Mouse (Mus musculus) lung, postnatal 4 days (tissue): ENCODE data around the gene Atad3a.
A peak's percentile ranks its signal among the peaks of the same experiment; 100 is the strongest.

Source experiments
- DNase-seq, 2 experiments: peaks; one replicate each; pipeline ENCODE4 v3.0.0; 2021

The Atad3a gene

GRCm38 (mm10) chr4:155738262-155738661, 22.6 kb downstream of the Atad3a start:
- DNase-seq: no peak

- no peak for DNase-seq
Measured at GRCm38 (mm10) chr4:155736421-155736820, 24.5 kb downstream of the Atad3a start.

- no peak for DNase-seq
Measured at GRCm38 (mm10) chr4:155735788-155736187, 25.1 kb downstream of the Atad3a start.

- peak; percentile 42 to 61 for DNase-seq
Measured at GRCm38 (mm10) chr4:155734951-155735702, 25.8 kb downstream of the Atad3a start.

GRCm38 (mm10) chr4:155734350-155734941, 26.4 kb downstream of the Atad3a start, which contains the start of gene Tmem240:
Tmem240 (plus strand) TSS chr4:155734800.
- peak; percentile 91 to 95 for DNase-seq

- DNase-seq: no peak
Measured at GRCm38 (mm10) chr4:155733267-155733666, 27.6 kb downstream of the Atad3a start.

GRCm38 (mm10) chr4:155727993-155728392, 32.9 kb downstream of the Atad3a start:
- no peak for DNase-seq

GRCm38 (mm10) chr4:155721668-155722083, 39.2 kb downstream of the Atad3a start:
- peak in 1 of 2 experiments; percentile 34 for DNase-seq

- no peak for DNase-seq
Measured at GRCm38 (mm10) chr4:155710521-155711252, 50.2 kb downstream of the Atad3a start.

- no peak for DNase-seq
Measured at GRCm38 (mm10) chr4:155708988-155709387, 51.9 kb downstream of the Atad3a start.

GRCm38 (mm10) chr4:155708582-155708981, 52.3 kb downstream of the Atad3a start:
- no peak for DNase-seq

- no peak for DNase-seq
Measured at GRCm38 (mm10) chr4:155705592-155705929, 55.3 kb downstream of the Atad3a start.

- peak; percentile 95 to 96 for DNase-seq
Measured at GRCm38 (mm10) chr4:155704721-155705591, 55.9 kb downstream of the Atad3a start, which contains the start of gene Ssu72. Ssu72 (plus strand) TSS chr4:155704800.

- no peak for DNase-seq
Measured at GRCm38 (mm10) chr4:155703425-155703929, 57.4 kb downstream of the Atad3a start.

GRCm38 (mm10) chr4:155700425-155700824, 60.5 kb downstream of the Atad3a start:
- no peak for DNase-seq

GRCm38 (mm10) chr4:155696261-155697255, 64.3 kb downstream of the Atad3a start:
- DNase-seq: no peak

GRCm38 (mm10) chr4:155695531-155696062, 65.3 kb downstream of the Atad3a start:
- no peak for DNase-seq

- peak; percentile 75 to 81 for DNase-seq
Measured at GRCm38 (mm10) chr4:155694482-155695401, 66.2 kb downstream of the Atad3a start.

GRCm38 (mm10) chr4:155694111-155694481, 66.8 kb downstream of the Atad3a start, which contains the start of gene Fndc10:
Fndc10 (plus strand) TSS chr4:155694342.
- peak; percentile 66 to 71 for DNase-seq

- DNase-seq: no peak
Measured at GRCm38 (mm10) chr4:155692421-155692820, 68.5 kb downstream of the Atad3a start.
